Mouse (Mus musculus): ENCODE results near the gene 1700037H04Rik.

1700037H04Rik gene

DNA sequence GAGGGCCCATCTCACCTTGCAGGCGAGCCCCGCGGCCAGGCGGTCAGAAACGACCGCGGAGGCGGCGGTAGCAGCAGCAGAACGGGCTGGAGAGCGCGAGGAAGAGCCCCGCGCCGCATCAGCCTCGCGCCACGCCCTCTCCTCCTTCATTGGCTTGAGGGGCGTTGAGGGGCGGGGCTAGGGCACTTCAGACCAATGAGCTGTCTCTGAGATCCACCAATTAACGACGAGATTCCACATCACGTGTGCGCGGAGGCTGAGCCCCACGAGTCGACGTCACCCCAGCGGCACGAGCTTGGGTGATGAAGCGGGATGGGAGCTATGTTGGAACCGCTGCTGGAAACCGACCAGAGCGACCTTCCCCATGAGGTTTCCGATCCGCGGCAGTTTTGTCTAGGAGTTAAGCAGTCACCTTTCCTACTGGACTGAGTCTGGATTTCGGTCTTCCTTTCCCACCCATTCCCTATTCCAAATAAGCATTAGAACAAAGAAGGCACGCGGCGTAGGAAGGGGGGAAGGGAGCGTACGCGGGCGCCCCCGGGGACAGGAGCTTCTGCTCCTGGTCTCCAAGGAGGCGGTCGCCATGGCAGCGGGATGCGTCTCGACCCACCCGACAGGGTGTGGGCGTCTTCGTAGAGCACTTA lies at the start of gene 1700037H04Rik:
TSS of gene 1700037H04Rik (minus strand) at position 144 of the 644 bp plus-strand sequence.
- peak; percentile 99 for DNase-seq (ENCODE audit: low spot score)

DNA sequence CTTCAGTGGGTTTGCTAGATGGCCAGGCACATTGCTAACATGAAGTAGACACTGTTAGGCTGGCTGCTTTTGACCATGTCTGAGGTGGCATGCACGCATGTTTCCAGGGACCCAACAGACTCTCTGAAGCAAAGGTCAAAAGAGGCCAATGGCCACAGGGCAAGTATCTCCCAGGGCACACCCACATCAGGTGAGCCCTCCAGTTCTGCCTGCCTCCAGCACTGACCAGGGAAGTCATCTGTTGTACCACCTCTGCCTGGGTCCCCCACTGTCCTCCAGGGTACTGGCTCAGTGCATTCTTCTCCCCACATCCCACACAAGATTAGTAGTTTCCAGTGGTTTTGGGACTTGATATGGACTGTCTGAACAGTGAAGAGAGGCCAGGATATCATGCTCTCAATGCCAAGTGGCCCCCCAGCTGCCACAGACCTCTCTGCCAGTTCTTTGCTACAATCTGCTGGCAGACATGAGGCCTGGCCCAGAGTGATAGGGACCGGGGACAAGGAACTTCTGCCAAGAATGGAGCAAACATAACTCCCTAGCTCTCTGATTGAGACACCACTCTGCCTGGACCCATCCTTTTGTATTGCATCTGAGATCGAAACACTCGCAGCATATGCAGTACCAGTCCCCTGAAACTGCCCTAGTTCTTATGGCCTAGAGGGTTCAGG lies 49.4 kb upstream of the 1700037H04Rik start:
- DNase-seq (ENCODE audit: low spot score), result no peak

DNA sequence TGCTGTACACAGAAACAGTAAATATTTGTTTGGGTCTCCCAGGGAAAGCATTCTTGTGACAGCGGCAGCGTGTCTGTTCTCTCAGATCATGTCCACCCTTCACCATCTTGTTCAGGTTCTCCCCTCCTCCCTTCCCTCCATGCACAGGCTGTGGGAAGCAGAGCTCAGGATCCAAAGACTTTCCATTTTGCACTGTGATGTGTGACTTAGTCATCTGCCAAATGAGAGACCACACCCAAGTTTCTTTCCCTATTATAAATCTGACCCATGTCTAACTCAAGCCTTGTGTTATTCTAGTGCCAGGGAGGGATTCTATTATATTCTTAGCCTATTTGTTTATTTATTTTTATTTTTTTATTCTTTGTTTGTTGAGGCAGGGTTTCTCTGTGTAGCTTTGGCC lies 48.5 kb upstream of the 1700037H04Rik start:
- no peak for DNase-seq (ENCODE audit: low spot score)

DNA sequence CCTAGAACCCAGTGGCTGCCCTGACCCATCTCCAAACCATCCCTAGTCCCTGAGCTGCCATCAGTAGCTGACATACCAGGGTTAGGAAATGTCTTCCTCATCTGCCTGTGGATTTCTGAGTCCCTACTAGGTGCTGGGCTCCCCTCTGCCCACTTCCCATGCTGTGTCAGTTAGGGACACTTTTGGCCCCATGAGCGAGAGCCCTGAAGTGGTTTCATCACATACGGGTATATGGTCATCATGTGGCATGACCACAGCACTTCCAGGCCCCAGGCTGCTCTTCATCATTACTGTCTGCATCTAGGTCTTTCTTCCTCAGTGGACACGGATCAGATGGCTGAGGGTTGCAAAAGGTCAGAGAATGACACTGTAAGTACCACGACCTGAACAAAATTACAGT lies 46.9 kb upstream of the 1700037H04Rik start, which contains the start of gene Ap5s1:
TSS of gene Ap5s1 (plus strand) at position 301 of the 400 bp plus-strand sequence.
- no peak for DNase-seq (ENCODE audit: low spot score)

DNA sequence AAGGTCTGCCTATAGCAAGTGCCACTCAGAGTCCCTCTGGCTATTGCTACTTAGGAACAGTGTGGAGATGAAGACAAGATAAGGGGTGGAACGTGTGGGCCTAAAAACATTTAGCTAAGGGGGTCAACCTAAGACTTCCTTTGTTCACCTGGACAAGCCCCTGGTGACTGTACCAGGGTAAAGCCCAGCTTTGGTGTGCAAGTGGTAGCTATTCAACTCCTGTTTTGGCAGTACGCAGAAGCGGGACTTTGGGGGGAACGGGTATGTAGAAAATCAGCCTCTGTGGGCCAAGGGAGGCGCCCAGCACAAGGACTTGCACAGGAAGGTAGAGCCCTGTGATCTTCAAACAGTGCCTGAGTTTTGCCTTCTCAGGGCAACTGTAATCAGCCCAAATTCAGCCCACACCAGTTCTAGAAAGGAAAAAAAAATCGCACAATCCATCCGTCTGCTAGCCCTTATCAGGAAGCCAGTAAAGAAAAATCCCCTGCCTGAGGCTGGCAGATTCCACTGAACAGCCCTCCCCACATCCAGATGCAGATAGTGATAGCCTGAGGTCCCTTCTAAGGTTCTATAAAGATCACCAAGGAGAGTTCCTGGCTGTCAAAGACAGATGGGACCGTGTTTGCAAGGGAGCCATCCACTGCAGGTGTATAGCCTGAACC lies 45.8 kb upstream of the 1700037H04Rik start:
- DNase-seq (ENCODE audit: low spot score), result no peak

DNA sequence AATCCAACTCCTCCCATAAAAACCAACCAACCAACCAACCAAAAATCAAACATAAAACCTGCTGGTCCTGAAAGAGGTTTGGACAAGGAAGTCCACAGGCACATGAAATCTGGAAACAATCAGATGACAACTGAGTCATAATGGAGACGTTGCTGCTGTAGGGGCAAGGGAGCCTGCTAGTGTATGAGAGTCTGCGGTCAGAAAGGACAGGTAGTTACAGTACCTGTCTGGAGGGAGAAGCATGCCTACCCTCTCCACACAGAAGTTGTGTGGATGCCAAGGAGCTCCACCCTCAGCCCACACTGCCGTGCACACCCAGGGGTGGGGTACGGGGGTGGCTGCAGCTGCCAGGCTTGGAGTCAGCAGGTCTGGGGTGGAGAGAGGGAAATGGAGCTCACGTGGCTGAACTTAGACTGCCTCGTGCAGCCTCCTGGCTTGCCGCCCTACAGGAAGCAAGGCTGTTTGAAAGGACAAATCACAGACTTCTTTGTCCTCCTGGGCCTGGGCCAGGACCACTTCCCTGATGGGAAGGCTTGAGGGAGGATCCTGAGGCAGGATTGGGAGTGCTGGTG lies 44.6 kb upstream of the 1700037H04Rik start:
- peak; percentile 95 for DNase-seq (ENCODE audit: low spot score)

DNA sequence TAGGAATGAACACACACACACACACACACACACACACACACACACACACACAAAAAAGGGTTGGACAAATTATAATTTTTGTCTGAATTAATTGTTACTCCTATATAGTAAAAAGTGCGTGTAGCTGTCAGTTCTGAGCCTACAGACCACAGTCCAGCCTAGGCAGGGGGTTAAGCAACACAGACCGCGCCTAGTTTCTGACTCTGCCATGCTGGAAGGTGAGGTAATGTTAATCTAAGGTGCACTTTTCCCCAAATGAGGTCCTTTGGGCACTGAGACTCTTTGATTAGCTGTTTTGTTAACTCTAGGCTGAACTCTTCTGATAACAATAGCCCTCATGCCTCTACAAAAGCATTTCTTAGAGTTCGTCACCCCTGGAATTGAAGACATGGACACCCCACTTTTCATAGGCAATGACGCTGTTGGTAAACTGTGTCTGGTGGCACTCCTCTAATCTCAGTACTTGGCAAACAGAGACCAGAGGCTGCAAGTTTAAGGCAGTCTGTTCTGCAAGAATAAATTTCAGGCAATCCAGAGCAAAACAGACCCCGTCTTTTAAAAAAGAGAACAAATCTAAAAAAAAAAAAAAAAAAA lies 44.0 kb upstream of the 1700037H04Rik start:
- no peak for DNase-seq (ENCODE audit: low spot score)

DNA sequence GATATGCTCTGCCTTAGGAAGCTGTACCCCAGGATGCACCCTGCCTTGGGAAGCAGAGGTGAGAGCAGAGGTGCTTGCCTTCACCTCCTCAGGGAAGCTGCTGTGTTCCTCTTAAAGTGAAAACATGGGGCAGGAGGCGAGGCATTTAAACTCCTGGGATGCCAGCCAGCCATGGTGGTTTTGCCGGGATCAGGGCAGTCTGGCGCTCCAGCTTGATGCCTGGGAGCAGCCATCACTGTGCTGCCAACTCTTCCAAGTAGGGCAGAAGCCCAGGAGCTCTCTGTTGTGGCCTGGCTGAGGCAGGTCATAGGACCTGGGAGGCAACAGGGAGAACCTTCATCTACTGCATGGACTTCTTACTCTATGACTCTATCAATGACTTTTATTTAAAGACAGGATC lies 41.4 kb upstream of the 1700037H04Rik start:
- no peak for DNase-seq (ENCODE audit: low spot score)

DNA sequence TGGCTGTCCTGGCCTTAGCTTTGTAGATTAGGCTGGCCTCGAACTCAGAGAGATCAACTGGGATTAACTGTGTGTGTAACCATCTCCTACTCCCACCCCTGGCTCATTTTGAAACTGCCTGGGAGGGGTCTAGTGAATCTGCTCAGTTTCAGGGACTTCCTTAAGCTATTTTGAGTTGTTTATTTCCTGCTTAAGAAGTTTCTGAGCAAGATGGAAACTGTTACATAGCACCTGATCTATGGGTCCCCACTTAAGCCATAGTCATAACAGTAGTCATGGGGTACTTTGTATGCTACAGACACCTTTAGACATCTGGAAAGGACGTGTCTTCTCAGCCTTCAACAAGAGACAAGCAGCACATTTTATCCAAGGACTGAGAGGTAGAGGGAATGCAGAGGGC lies 40.8 kb upstream of the 1700037H04Rik start:
- DNase-seq (ENCODE audit: low spot score), result no peak

DNA sequence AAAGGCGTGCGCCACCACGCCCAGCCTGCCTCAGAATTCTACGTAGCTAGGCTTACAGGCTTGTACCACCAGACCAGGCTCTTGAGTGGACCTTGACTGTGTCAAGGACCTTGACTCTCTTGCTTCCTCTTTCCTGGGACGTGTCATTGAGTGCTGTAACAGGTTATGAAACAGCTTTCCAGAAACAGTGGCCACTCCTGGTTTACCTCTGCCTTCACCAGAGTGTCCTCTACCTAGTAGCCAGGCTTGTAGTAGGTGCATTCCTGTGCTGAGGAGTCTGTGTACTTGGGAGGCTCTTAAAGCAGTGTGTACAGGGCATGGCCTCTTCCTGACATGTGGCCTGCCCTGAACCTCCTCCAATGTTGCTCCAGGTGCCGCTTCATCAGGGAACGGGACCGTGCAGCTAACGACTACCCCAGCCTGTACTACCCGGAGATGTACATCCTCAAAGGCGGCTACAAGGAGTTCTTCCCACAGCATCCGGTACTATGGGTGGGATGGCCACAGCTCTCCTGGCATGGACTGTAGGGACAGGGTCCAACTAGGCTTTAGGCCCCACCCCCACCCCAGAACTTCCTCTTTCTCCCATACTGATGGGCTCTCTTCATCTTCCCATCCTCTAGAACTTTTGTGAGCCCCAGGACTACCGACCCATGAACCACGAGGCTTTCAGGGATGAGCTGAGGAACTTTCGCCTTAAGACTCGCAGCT lies 36.9 kb upstream of the 1700037H04Rik start:
- DNase-seq (ENCODE audit: low spot score), result no peak

DNA sequence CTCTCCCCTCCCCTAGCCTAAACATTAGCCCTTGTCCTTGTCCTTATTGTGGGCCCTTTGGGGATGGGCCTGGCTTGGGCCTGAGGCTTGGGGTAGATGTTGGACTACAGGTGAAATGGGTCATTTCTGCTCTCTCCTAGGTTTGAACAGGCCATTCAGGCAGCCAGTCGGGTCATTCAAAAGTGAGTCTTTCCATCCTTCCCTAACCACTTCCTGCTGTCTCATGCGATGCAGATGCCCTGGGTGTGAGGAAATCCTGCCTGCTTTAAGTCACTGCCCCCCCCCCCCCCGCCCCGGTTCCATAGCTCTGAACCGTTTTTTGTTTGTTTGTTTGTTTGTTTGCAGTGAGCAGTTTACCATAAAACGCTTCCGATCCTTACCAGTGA lies 31.1 kb upstream of the 1700037H04Rik start:
- no peak for DNase-seq (ENCODE audit: low spot score)

DNA sequence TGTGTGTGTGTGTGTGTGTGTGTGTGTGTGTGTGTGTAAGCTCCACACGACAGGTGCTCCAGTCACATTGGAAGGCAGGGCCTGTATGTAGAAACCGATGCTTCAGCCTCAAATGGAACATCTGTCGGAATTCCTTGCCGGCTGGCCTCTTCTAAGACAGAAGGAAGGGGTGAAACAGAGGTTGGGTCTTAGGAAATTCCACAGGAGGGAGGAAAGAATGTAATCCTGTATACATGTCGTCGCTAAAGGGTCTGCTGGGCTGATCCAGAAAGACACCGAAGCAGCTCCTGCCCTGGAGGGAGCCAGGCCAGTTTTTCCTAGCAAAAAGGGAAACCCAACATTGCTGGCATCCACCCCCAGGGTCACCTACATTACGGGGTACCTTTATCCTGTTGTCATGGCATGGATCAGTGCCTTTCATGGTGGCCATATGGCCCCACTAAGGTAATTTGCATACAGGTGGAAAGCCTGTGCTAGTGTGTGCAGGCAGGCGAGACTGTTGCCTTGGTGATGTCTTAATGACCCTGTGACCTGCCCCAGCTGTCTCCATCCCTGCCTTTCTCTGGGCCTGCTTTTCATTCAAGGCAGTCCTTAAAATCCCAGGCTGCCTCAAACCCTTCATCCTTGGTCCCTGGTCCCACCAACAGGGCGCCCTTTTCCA lies 30.6 kb upstream of the 1700037H04Rik start:
- DNase-seq (ENCODE audit: low spot score), result no peak

DNA sequence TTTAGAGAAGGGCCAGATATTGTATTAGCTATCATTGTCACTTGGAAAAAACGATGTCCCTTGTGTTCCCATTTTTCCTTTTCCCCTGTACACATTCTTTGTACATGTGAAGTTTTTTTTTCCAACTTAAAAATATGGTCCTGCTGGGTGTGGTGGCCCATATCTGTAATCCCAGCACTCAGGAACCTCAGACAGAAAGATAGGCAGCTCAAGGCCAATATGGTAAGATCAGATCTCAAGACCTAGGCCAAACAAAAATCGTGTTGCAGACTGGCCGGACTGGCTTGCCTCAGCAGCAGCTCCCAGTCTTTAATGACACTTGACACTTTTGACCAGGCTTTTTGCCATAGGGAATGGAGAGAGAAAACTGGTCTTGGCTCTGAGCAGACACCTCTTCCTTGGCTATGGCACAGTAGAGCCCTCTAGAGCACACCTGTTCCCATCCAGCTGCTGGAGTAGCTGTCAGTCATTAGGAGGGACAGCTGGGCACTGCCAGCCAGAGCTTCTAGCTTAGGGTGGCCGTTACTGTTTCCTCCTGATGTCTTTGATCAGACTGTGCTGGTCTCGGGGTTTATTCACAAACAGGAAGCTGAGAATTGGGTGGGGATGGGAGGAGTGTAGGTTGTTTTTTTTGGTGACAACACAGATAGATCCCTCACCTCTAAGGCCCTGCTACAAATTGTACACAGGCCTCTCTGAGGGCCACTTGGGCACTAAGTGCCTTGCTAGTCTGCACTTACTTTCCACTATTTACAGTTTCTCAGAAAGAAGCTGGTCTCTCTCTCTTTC lies 29.8 kb upstream of the 1700037H04Rik start:
- no peak for DNase-seq (ENCODE audit: low spot score)

DNA sequence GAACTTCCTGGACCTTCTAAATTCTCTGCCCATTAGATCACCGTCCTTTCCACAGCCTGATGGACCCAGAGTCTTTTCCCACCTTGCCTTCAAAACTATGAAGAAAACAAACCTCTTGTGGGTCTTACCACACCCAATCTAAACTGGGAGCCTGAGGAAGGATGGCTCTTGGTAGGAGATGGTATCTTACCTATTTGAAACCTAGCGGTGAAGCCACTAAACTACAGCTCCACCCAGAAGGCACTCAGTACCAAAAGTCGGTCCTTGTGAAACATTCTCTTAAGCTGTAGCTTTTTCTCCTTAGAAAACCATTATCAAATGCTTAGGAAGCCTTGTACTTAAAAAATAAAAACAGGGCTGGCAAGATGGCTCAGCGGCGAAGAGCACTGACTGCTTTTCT lies 28.4 kb upstream of the 1700037H04Rik start:
- no peak for DNase-seq (ENCODE audit: low spot score)

DNA sequence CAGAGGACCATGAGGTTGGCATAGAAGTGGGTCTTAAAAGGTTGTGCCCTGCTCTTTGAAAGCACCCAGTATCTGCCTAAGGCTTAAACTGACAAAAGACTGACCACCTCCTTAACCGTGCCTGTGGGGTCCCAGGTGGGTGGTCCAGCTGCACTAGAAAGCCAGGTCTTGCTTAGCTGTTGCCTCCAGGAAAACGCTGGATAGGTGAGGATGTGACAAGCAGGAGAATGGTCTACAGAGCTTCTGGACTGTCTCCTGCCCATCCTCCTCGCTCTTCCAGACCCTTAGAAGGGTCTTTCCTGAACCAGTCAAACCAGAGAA lies 27.7 kb upstream of the 1700037H04Rik start:
- DNase-seq (ENCODE audit: low spot score), result no peak

DNA sequence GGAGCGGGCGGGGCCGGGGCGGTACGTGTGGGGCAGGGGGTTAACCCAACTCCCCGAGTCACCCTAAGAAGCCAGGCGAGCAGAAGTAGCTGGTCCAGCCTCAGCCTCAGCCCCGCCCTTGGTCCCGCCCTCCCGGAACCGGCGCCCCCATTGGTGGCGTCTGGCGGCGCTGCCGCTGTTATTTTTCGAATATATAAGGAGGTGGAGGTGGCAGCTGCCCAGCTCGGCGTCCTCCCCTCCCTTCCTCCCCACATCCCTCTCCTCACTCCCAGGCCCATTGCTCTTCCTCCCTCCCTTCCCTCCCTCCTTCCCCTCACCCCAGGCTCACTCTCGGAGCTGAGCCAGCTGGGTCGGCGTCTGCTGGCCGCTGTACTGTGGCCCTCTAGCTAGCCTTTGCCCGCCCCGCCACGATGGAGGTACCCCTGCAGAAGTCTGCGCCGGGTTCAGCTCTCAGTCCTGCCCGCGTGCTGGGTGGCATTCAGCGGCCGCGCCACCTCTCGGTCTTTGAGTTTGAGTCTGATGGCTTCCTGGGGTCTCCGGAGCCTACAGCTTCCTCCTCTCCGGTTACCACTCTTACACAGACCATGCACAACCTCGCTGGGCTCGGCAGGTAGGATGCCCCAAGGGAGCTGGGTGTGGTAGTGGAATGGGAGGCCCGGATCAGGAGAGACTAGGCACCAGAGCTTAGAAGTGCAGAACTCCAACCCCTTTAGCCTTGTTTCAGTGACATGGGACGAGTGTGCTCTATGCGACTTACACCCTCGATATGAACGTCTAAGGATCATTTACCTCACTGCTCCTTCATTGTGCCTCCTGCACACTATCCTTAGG lies 27.1 kb upstream of the 1700037H04Rik start, which contains the start of the genes Cdc25b and Spef1:
TSS of gene Cdc25b (plus strand) at position 179 of the 831 bp plus-strand sequence.
TSS of gene Spef1 (minus strand) at position 512 of the 831 bp plus-strand sequence.
- DNase-seq (ENCODE audit: low spot score), result peak; percentile 93

DNA sequence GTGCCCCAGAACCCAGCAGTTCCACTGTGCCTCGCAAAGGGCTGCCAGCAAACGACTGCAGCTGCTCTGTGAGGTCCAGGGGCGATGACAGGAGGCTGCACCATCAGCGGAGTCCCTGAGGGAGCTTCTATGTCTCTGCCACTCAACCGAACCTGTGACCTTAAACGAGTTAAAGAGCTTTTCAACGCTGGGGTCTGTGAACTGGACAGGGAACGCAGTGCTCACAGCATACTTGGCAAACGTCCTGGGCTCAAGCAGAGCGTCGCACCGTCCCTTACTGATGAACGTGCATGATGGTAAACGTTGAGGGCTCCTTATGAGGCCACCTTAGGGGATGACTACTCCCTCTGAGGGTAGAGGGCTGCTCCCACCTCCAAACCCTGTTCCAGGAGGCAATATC lies 26.5 kb upstream of the 1700037H04Rik start:
- no peak for DNase-seq (ENCODE audit: low spot score)

DNA sequence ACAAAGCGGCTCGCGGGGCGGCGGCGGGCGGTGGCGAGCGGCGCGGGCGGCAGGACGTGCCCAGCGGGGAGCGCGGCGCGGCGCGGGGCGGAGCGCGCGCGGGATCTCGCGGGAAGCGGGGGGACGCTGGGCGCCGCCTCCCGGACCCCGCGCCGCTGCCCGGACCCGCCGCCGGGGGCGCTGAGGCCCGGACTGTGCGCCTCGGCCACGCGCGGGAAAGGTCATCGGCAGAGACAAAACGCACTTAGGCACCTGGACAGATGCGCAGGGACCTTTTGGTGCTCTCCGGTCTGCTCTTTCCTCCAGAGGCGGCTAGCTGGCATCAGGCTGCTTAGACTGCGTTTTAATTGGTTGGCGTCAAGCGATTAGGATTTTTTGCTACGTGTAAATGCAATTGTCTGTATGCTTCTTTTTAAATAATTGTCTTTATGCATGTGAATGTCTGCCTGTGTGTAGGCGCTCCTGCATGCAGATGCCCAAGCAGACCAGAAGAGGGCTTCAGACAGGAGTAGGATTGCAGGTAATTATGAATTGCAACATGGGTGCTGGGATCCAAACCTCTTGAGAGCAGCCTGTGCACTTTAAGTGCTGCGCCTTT lies 20.2 kb upstream of the 1700037H04Rik start, which contains the start of gene Cenpb:
TSS of gene Cenpb (minus strand) at position 78 of the 598 bp plus-strand sequence.
- peak; percentile 92 for DNase-seq (ENCODE audit: low spot score)

Data from testis, postnatal 10 days (tissue).